Mouse (Mus musculus): ENCODE measurements around the gene Vmn2r13. TPM values are rescaled to one million over a fixed set of nuclear protein-coding genes. Genes with fewer than 3 reads are reported as not detected.
"Not testable (repeated sequence)": the region's sequence is repeated elsewhere in the genome, so short reads cannot be mapped to it uniquely, and the experiment has no call there.

Gene Vmn2r13
- not detected in 2 replicates for total RNA-seq (2015)
- not detected in 2 replicates for total RNA-seq (2017)

- ATAC-seq (replicated peaks; ENCODE audit: poor library complexity), result not testable (repeated sequence)
These were observed at the start of gene Vmn2r13 for GRCm38 (mm10) chr5:109192099-109192498. Gene Vmn2r13, minus strand, starts transcription at chr5:109192199.

- ATAC-seq (replicated peaks; ENCODE audit: poor library complexity), result no peak
These were observed 32.6 kb upstream of the Vmn2r13 start, which contains the start of gene Vmn2r14 for GRCm38 (mm10) chr5:109224608-109225007. Gene Vmn2r14, minus strand, starts transcription at chr5:109224708.

- not testable (repeated sequence) for ATAC-seq (replicated peaks; ENCODE audit: poor library complexity)
These were observed 25.1 kb downstream of the Vmn2r13 start for GRCm38 (mm10) chr5:109166851-109167250.

GRCm38 (mm10) chr5:109160121-109160520, 31.9 kb downstream of the Vmn2r13 start:
- no peak for ATAC-seq (replicated peaks; ENCODE audit: poor library complexity)

- not testable (repeated sequence) for ATAC-seq (replicated peaks; ENCODE audit: poor library complexity)
These were observed 32.4 kb downstream of the Vmn2r13 start for GRCm38 (mm10) chr5:109159576-109159975.

- ATAC-seq (replicated peaks; ENCODE audit: poor library complexity), result not testable (repeated sequence)
These were observed 33.2 kb downstream of the Vmn2r13 start for GRCm38 (mm10) chr5:109158488-109159485.

- no peak for ATAC-seq (replicated peaks; ENCODE audit: poor library complexity)
These were observed 52.5 kb downstream of the Vmn2r13 start for GRCm38 (mm10) chr5:109139546-109139945.

- no peak for ATAC-seq (replicated peaks; ENCODE audit: poor library complexity)
These were observed 55.3 kb downstream of the Vmn2r13 start for GRCm38 (mm10) chr5:109136731-109137130.

Other genes starting within 250 kb of the Vmn2r13 start
- gene Vmn2r10, start 185.7 kb downstream of the Vmn2r13 start, total RNA-seq (2015), result not detected in 2 replicates
- gene Vmn2r10, start 185.7 kb downstream of the Vmn2r13 start, total RNA-seq (2017), result not detected in 2 replicates
- gene Vmn2r11, start 132.6 kb downstream of the Vmn2r13 start, total RNA-seq (2015), result not detected in 2 replicates
- gene Vmn2r11, start 132.6 kb downstream of the Vmn2r13 start, total RNA-seq (2017), result not detected in 2 replicates
- not detected in 2 replicates for gene Vmn2r12, start 94.2 kb downstream of the Vmn2r13 start, total RNA-seq (2015)
- not detected in 2 replicates for gene Vmn2r12, start 94.2 kb downstream of the Vmn2r13 start, total RNA-seq (2017)
- gene Vmn2r14, start 32.5 kb upstream of the Vmn2r13 start, total RNA-seq (2015), result not detected in 2 replicates
- gene Vmn2r14, start 32.5 kb upstream of the Vmn2r13 start, total RNA-seq (2017), result not detected in 2 replicates
- not detected in 2 replicates for gene Vmn2r15, start 105.4 kb upstream of the Vmn2r13 start, total RNA-seq (2015)
- gene Vmn2r15, start 105.4 kb upstream of the Vmn2r13 start, total RNA-seq (2017), result not detected in 2 replicates
- gene Vmn2r16, start 138.0 kb upstream of the Vmn2r13 start, total RNA-seq (2015), result not detected in 2 replicates
- not detected in 2 replicates for gene Vmn2r16, start 138.0 kb upstream of the Vmn2r13 start, total RNA-seq (2017)
- gene Vmn2r17, start 227.5 kb upstream of the Vmn2r13 start, total RNA-seq (2015), result not detected in 2 replicates
- gene Vmn2r17, start 227.5 kb upstream of the Vmn2r13 start, total RNA-seq (2017), result not detected in 2 replicates

All from megakaryocyte progenitor cell, adult 5-6 weeks (primary cell).